Mouse (Mus musculus): ENCODE data around the gene Rimbp2. TPM values are rescaled to one million over a fixed set of nuclear protein-coding genes. Genes with fewer than 3 reads are reported as not detected.
"Not testable (repeated sequence)": the region's sequence is repeated elsewhere in the genome, so short reads cannot be mapped to it uniquely, and the experiment has no call there.

Rimbp2 gene
- total and polyA plus RNA-seq, 3 experiments: not detected

DNA sequence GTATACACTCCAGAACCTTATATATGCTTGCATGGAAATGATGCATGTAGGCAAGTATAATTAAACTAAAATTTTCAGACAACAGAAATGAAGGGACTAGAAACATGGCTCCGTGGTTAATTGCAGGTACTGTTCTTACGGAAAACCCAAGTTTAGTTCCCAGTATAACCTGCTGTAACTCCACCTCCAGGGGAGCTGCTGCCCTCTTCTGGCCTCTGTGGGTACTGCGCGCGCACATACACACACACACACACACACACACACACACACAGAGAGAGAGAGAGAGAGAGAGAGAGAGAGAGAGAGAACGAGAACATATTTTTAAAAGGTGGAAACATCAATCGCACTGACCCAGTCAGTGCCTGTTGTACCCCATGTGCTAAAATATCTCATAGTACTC, 25.7 kb upstream of the Rimbp2 start:
- Histone ChIP-seq H3K4me2 (ENCODE audit: insufficient read depth, low read depth, poor library complexity, severe bottlenecking) (no peak overlapping the region), H3K9me3 (replicated peaks; ENCODE audit: low read length) (peaks cover 65% of the 10 kb centered on the region), H3K4me3 (replicated peaks in 1 of 3; ENCODE audit: low read depth in 2 of 3, low read length in 2 of 3, poor library complexity in 1 of 3) (no peak overlapping the region), H3K9ac (ENCODE audit: insufficient read depth, low read depth) (no peak overlapping the region), H3K79me2 (replicated peaks; ENCODE audit: control insufficient read depth, extremely low read depth, insufficient read depth, poor library complexity, severe bottlenecking) (no peaks in the 10 kb centered on the region), H3K27me3 (replicated peaks) (no peaks in the 10 kb centered on the region), H3K36me3 (replicated peaks in 1 of 2; ENCODE audit: control insufficient read depth in 1 of 2, insufficient read depth in 1 of 2, low read length in 1 of 2) (no peaks in the 10 kb centered on the region), H3K27ac (ENCODE audit: insufficient read depth, low read depth) (no peak overlapping the region), H3K4me1 (ENCODE audit: control insufficient read depth in 1 of 2, insufficient read depth in 2 of 2) (no peaks in the 10 kb centered on the region)
- in situ Hi-C loops (cut with MboI; ENCODE audit: low pct_ligation_motif_present, low pct_unique_long_range_greater_than_20kb, low sequenced_read_pairs): no loop called here
- dilution Hi-C loops (cut with MboI; ENCODE audit: extremely low pct_ligation_motif_present, extremely low pct_unique_long_range_greater_than_20kb, low sequenced_read_pairs): no loop called here
- DNase-seq (ENCODE audit: extremely low read depth): no peak
- TF ChIP-seq MAFK (IDR thresholded peaks at IDR 0.05; ENCODE audit: insufficient replicate concordance, low read length): no peak
- no peak for TF ChIP-seq RAD21 (IDR thresholded peaks at IDR 0.05; ENCODE audit: low read depth, low read length)
- no peak for TF ChIP-seq PAX5 (IDR thresholded peaks at IDR 0.05; ENCODE audit: low read length)
- no peak for TF ChIP-seq ZC3H11A (IDR thresholded peaks at IDR 0.05; ENCODE audit: low read depth, low read length)
- no peak for TF ChIP-seq NRF1 (IDR thresholded peaks at IDR 0.05; ENCODE audit: low read depth, low read length)
- TF ChIP-seq USF1 (IDR thresholded peaks at IDR 0.05; ENCODE audit: low read depth, low read length): no peak
- TF ChIP-seq ELF1 (IDR thresholded peaks at IDR 0.05; ENCODE audit: low read depth, low read length): no peak
- no peak for TF ChIP-seq ZNF384 (IDR thresholded peaks at IDR 0.05; ENCODE audit: low read depth, low read length)

DNA sequence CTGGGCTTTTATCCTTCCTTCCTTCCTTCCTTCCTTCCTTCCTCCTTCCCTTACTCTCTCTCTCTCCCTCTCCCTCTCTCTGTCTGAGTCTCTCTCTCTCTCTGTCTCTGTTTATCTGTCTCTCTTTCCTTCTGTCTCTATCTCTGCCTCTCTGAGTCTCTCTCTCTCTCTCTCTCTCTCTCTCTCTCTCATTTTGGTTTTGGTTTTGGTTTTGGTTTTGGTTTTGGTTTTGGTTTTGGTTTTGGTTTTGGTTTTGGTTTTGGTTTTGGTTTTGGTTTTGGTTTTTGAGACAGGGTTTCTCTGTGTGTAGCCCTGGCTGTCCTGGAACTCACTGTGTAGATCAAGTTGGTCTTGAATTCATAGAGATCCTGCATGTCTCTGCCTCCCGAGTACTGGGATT, 24.2 kb upstream of the Rimbp2 start:
- H3K4me3 ChIP-seq (replicated peaks in 1 of 3; ENCODE audit: low read depth in 2 of 3, low read length in 2 of 3, poor library complexity in 1 of 3); H3K4me1 ChIP-seq (ENCODE audit: control insufficient read depth in 1 of 2, insufficient read depth in 2 of 2); H3K79me2 ChIP-seq (replicated peaks; ENCODE audit: control insufficient read depth, extremely low read depth, insufficient read depth, poor library complexity, severe bottlenecking); H3K27ac ChIP-seq (ENCODE audit: insufficient read depth, low read depth); H3K27me3 ChIP-seq (replicated peaks); H3K4me2 ChIP-seq (ENCODE audit: insufficient read depth, low read depth, poor library complexity, severe bottlenecking); dilution Hi-C loops (cut with MboI; ENCODE audit: extremely low pct_ligation_motif_present, extremely low pct_unique_long_range_greater_than_20kb, low sequenced_read_pairs); DNase-seq (ENCODE audit: extremely low read depth); H3K36me3 ChIP-seq (replicated peaks in 1 of 2; ENCODE audit: control insufficient read depth in 1 of 2, insufficient read depth in 1 of 2, low read length in 1 of 2); H3K9ac ChIP-seq (ENCODE audit: insufficient read depth, low read depth); in situ Hi-C loops (cut with MboI; ENCODE audit: low pct_ligation_motif_present, low pct_unique_long_range_greater_than_20kb, low sequenced_read_pairs): not testable (repeated sequence)
- H3K9me3 ChIP-seq (replicated peaks; ENCODE audit: low read length): peaks cover 58% of the 10 kb centered on the region
- TF ChIP-seq ETS1 (conservative IDR thresholded peaks at IDR 0.05; ENCODE audit: low read depth, low read length): peak; percentile 62

DNA sequence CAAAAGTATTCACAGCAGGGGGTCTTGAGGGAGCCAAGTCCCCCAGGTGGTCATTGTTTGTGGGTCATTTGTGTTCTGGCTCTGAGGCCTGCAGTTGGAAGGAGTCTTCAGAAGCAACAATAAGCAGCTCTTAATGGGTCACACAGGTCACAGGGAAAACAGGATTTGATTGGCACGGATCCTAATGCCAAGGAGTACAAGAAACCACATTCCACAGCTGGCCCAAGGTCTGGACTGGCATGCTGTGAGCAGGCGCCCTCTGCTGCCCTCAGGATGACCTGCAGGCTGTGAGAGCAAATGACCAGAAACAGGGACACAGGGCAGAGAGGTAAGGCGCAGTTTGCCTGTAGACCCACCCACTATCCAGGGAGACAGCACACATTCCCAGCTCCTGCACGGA, 23.0 kb upstream of the Rimbp2 start:
- Histone ChIP-seq H3K27ac (ENCODE audit: insufficient read depth, low read depth) (no peak overlapping the region), H3K9ac (ENCODE audit: insufficient read depth, low read depth) (no peak overlapping the region), H3K36me3 (replicated peaks in 1 of 2; ENCODE audit: control insufficient read depth in 1 of 2, insufficient read depth in 1 of 2, low read length in 1 of 2) (no peaks in the 10 kb centered on the region), H3K4me1 (ENCODE audit: control insufficient read depth in 1 of 2, insufficient read depth in 2 of 2) (no peaks in the 10 kb centered on the region), H3K79me2 (replicated peaks; ENCODE audit: control insufficient read depth, extremely low read depth, insufficient read depth, poor library complexity, severe bottlenecking) (no peaks in the 10 kb centered on the region), H3K27me3 (replicated peaks) (no peaks in the 10 kb centered on the region), H3K4me3 (replicated peaks in 1 of 3; ENCODE audit: low read depth in 2 of 3, low read length in 2 of 3, poor library complexity in 1 of 3) (no peak overlapping the region), H3K9me3 (replicated peaks; ENCODE audit: low read length) (peaks cover 55% of the 10 kb centered on the region), H3K4me2 (ENCODE audit: insufficient read depth, low read depth, poor library complexity, severe bottlenecking) (no peak overlapping the region)
- no peak for DNase-seq (ENCODE audit: extremely low read depth)
- TF ChIP-seq PAX5 (IDR thresholded peaks at IDR 0.05; ENCODE audit: low read length) (no peak), CTCF (conservative IDR thresholded peaks at IDR 0.05 in 1 of 2, IDR thresholded peaks at IDR 0.05 in 1 of 2; ENCODE audit: low read depth in 2 of 2, low read length in 2 of 2) (peak in 1 of 2 experiments; percentile 22; a peak in 2 of 4 replicates), NRF1 (IDR thresholded peaks at IDR 0.05; ENCODE audit: low read depth, low read length) (no peak), USF1 (IDR thresholded peaks at IDR 0.05; ENCODE audit: low read depth, low read length) (no peak)
- dilution Hi-C loops (cut with MboI; ENCODE audit: extremely low pct_ligation_motif_present, extremely low pct_unique_long_range_greater_than_20kb, low sequenced_read_pairs) (no loop called here), in situ Hi-C loops (cut with MboI; ENCODE audit: low pct_ligation_motif_present, low pct_unique_long_range_greater_than_20kb, low sequenced_read_pairs) (no loop called here)
